Mouse (Mus musculus) stomach, postnatal 0 days (tissue): ENCODE measurements around the gene Fars2.

Source experiments
- CTCF ChIP-seq: IDR thresholded peaks from 2 replicates; pipeline ENCODE4 v1.5.1; 2016; ENCODE audit warnings: antibody characterized with exemption, low read depth, mild to moderate bottlenecking, moderate library complexity
- EP300 ChIP-seq: optimal IDR thresholded peaks from 2 replicates; pipeline ENCODE3; 2016; ENCODE audit warnings: antibody characterized with exemption

DNA sequence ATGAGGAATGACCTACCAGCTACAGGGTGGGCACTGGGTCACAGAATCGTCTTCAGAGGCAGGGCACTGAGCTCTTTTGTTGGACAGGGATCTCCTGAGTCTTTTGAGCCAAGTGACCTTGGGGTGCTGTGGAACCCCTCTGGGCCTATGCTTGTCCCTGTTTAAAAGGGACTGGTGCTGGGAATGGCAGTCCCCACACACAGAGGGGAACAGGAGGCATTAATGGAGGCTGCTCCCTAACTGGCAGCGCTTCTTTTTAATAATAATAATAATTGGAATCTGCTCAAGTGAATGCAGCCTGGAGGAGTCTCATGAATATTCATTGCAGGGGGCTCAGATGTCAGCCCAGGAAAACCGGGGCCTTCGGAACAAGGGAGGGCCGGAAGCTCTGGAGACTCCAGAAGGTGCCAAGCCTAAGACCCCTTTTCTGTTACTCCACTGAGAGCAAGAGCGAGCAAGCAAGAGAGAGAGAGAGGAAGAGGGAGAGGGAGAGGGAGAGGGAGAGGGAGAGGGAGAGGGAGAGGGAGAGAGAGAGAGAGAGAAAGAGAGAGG lies 447.6 kb downstream of the Fars2 start:
- no peak for TF ChIP-seq CTCF
- no peak for TF ChIP-seq EP300
